Mouse (Mus musculus) liver, adult 2 months (tissue): ENCODE data around the gene Lsm7. TPM values are rescaled to one million over a fixed set of nuclear protein-coding genes. Genes with fewer than 3 reads are reported as not detected.

Experiments
- DNase-seq: peaks from one replicate; pipeline ENCODE4 v3.0.0-alpha.2; 2011; ENCODE audit warnings: low read depth, low spot score; ENCODE audit errors: extremely low read depth
- H3K27ac ChIP-seq: fragments of 200-500 bp; replicated peaks from 2 replicates; pipeline ENCODE4 v1.5.1; 2012; ENCODE audit warnings: low read depth, mild to moderate bottlenecking, control low read depth, inconsistent platforms, low read length; ENCODE audit not compliant: insufficient read depth
- H3K27me3 ChIP-seq: fragments of 200-500 bp; 2 replicates; pipeline ENCODE4 v1.6.1; 2012; ENCODE audit warnings: mild to moderate bottlenecking, moderate library complexity, low read length, inconsistent platforms; ENCODE audit not compliant: control insufficient read depth, insufficient read depth
- H3K36me3 ChIP-seq: fragments of 200-500 bp; 2 replicates; pipeline ENCODE4 v1.6.1; 2012; ENCODE audit warnings: low read length, inconsistent platforms; ENCODE audit not compliant: control insufficient read depth, insufficient read depth
- H3K4me1 ChIP-seq: fragments of 200-500 bp; 2 replicates; pipeline ENCODE4 v1.6.1; 2011; ENCODE audit warnings: low read length; ENCODE audit not compliant: control insufficient read depth, insufficient read depth
- H3K4me3 ChIP-seq: fragments of 200-500 bp; 2 replicates; pipeline ENCODE4 v1.5.1; 2011; ENCODE audit warnings: low read depth, mild to moderate bottlenecking, control low read depth, low read length, moderate library complexity; ENCODE audit not compliant: insufficient read depth
- H3K79me2 ChIP-seq: fragments of 200-500 bp; 2 replicates; pipeline ENCODE4 v1.6.1; 2012; ENCODE audit warnings: inconsistent platforms, mild to moderate bottlenecking, low read length, moderate library complexity; ENCODE audit not compliant: control insufficient read depth, insufficient read depth
- H3K9ac ChIP-seq: fragments of 200-500 bp; 2 replicates; pipeline ENCODE4 v1.6.1; 2012; ENCODE audit warnings: low read depth, mild to moderate bottlenecking, control low read depth, inconsistent platforms, low read length
- CTCF ChIP-seq: fragments of 200-500 bp; IDR thresholded peaks from 2 replicates; pipeline ENCODE4 v1.5.1; 2011; ENCODE audit warnings: low read depth, low read length, control low read depth
- POLR2A ChIP-seq: fragments of 200-500 bp; IDR thresholded peaks from 2 replicates; pipeline ENCODE4 v1.6.1; 2011; ENCODE audit warnings: low read length, control low read depth; ENCODE audit not compliant: insufficient read depth; ENCODE audit errors: extremely low read depth
- WGBS: fragments of 180-500 bp; shearing (Covaris S2); methylation state at CpG from one replicate; pipeline ENCODE4 v1.1.7; 2018; 5-methylcytosine and 5-hydroxymethylcytosine counted together
- polyA plus RNA-seq: library from polyadenylated mRNA; depleted of rRNA; stranded (reverse); fragments of >200 nt; gene quantifications from 2 replicates; pipeline ENCODE4 v1.2.3, GENCODE M21; 2012
- total RNA-seq: library from RNA; depleted of rRNA; stranded (reverse); fragments of >200 nt; gene quantifications from 2 replicates; pipeline ENCODE4 v1.2.3, GENCODE M21; 2014

Lsm7 gene
- total and polyA plus RNA-seq, 2 experiments, result 61.3 to 75.1 TPM

DNA sequence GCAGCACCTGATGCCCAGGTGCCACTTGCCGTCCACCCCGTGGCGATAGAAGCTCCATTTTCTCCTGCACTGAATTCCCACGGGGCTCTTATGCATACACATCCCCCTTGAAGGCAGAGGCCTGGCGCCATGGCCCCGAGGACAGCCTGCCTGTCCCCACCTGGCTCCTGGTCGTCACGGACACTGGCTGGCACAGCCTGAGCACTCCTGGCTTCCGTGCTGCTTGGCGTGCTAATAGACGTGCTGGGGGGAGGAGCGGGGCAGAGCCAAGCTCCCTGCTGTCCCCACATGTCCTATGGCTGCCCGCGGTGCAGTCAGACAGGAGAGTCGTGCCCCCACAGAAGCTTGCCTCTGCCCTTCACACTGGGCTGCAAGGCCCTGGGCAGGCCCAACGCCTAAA lies 9.4 kb upstream of the Lsm7 start:
- Histone ChIP-seq H3K36me3 (no peaks in the 10 kb centered on the region), H3K27me3 (no peaks in the 10 kb centered on the region), H3K4me1 (no peaks in the 10 kb centered on the region), H3K27ac (no peak overlapping the region), H3K9ac (no peak overlapping the region), H3K4me3 (no peak overlapping the region), H3K79me2 (no peaks in the 10 kb centered on the region)
- 83% methylated on average over 16 of the region's 16 CpGs for WGBS
- TF ChIP-seq CTCF, result no peak
- DNase-seq, result no peak

DNA sequence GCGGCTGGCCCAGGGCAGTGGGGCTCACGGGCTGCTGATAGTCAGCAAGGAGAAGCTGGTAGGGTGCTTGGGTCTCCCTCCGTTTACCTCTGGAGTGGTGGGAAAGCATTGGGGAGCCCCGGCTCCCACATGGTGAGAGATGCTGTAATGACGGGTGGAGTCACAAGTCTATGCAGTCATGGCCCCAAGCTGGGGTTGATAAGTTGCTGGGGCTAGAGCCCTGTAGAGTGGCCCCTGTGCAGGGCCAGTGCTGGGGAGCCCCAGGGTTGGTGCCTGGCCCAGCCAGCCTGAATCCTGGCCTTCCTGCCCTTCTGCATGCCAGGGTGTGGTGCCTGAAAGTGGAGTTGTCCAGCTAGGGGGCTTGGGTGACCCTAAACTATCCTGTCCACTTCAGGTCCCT lies 7.3 kb upstream of the Lsm7 start:
- no peak for TF ChIP-seq CTCF
- TF ChIP-seq POLR2A, result no peak
- no peak overlapping the region for H3K9ac ChIP-seq
- no peak for DNase-seq
- H3K27ac ChIP-seq, result no peak overlapping the region
- H3K36me3 ChIP-seq, result no peaks in the 10 kb centered on the region
- H3K4me1 ChIP-seq, result no peaks in the 10 kb centered on the region
- peaks cover 10% of the 10 kb centered on the region for H3K79me2 ChIP-seq
- WGBS, result 94% methylated on average over 5 of the region's 5 CpGs
- no peak overlapping the region for H3K4me3 ChIP-seq
- no peaks in the 10 kb centered on the region for H3K27me3 ChIP-seq

DNA sequence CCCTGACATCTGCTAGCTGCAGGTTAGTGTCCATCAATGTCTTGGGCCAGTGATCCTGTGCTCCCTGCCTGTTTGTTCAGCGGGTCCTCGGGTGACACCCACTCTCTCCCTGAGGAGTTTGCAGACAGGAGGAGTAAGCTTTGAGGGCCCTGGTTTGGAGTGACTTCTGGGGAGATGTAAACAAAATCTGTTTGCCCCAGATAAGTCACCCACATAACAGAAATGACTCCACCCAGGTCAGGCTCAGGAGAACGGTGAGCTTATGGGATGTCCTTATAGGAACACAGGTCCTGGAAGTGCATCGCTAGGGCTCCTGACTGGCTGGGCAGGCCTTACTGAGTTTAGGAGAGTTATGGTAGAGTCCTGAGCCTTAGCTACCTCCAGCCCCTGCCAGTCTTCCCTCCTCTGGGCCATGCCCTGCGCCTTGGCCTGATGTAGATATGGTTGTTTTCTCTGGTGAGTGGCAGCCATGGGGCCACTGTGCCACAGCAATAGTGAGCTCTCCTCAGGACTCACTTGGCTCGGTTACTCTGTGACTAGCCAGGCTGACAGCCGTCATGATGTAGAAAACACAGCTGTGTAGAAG lies 3.4 kb upstream of the Lsm7 start:
- no peaks in the 10 kb centered on the region for H3K36me3 ChIP-seq
- TF ChIP-seq POLR2A, result no peak
- TF ChIP-seq CTCF, result no peak
- no peak overlapping the region for H3K27ac ChIP-seq
- peaks cover 30% of the 10 kb centered on the region for H3K79me2 ChIP-seq
- H3K4me1 ChIP-seq, result peaks cover 6% of the 10 kb centered on the region
- DNase-seq, result no peak
- no peaks in the 10 kb centered on the region for H3K27me3 ChIP-seq
- H3K4me3 ChIP-seq, result no peak overlapping the region
- H3K9ac ChIP-seq, result no peak overlapping the region
- WGBS, result 75% methylated on average over 7 of the region's 7 CpGs

DNA sequence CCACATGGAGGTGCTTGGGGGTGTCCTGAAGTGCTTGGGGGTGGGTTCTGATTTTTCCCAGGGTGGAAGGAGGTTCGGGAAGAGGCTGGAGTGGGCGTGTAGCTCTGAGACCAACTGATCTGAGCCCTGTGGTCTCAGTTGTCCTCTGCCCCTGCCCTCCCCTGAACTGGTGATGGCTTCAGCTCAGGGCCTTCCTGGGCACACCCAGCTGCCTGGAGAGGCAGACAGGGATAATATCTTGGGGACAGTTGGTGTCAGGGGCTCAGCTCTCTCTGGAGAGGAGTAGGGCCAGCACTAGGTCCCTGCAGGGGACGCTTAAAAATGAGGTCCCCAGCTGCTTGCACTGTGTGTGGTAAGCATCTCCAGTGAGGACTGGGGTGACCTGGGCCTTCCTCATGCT lies 2.8 kb upstream of the Lsm7 start:
- no peak overlapping the region for H3K9ac ChIP-seq
- peaks cover 30% of the 10 kb centered on the region for H3K79me2 ChIP-seq
- no peaks in the 10 kb centered on the region for H3K27me3 ChIP-seq
- no peak overlapping the region for H3K4me3 ChIP-seq
- no peaks in the 10 kb centered on the region for H3K36me3 ChIP-seq
- no peak for DNase-seq
- TF ChIP-seq CTCF, result no peak
- no peak for TF ChIP-seq POLR2A
- H3K27ac ChIP-seq, result no peak overlapping the region
- H3K4me1 ChIP-seq, result peaks cover 6% of the 10 kb centered on the region
- WGBS, result 80% methylated on average over 3 of the region's 3 CpGs

DNA sequence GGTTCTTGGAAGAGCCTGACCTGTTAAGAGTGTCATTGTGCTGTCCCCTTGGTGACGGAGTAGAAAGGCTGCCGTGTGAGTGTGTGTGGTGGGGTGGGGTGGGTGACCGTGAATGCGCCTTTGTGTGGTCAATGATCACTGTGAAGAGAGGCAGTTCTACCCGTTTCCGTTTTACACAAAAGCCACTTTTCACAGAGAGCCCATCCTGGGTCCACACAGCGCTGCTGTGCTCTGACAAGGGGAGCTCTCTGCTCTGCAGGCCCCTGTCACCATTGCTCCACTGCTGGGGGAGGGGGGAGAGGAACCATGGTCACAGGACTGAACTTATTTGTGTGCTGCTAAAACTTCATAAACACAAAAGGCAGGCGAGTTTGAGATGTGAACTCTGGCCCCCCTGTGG lies 2.4 kb upstream of the Lsm7 start:
- H3K4me1 ChIP-seq, result peaks cover 6% of the 10 kb centered on the region

DNA sequence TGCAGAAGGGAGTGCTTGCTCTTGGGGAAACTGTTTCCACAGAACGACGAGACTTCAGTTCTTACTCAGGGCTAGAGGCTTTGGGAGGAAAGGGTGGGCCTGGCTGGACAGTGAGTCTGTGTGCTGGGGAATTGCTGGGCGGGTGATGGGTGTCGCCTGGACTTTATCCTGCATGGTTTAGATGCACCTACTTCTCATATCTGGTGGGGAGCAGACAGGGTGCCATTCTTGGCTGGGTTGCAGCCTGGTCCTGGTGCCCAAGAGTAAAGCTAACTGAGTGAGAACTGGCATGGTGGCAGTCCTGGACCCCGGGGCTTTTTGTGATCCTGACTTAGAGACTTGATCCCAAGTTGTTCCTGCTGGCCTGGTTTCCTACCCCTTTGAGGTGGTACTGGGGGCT lies 1.9 kb upstream of the Lsm7 start:
- DNase-seq, result no peak

More for the DNA sequence above, 2.4 kb upstream of the Lsm7 start:
- H3K4me3 ChIP-seq, result no peak overlapping the region
- H3K9ac ChIP-seq, result no peak overlapping the region
- H3K27ac ChIP-seq, result no peak overlapping the region
- WGBS, result 82% methylated on average over 8 of the region's 8 CpGs
- TF ChIP-seq POLR2A, result no peak
- no peak for TF ChIP-seq CTCF
- no peak for DNase-seq
- peaks cover 30% of the 10 kb centered on the region for H3K79me2 ChIP-seq
- H3K36me3 ChIP-seq, result no peaks in the 10 kb centered on the region
- H3K27me3 ChIP-seq, result no peaks in the 10 kb centered on the region

More for the DNA sequence above, 1.9 kb upstream of the Lsm7 start:
- no peaks in the 10 kb centered on the region for H3K27me3 ChIP-seq
- H3K79me2 ChIP-seq, result peaks cover 30% of the 10 kb centered on the region
- TF ChIP-seq POLR2A (no peak), CTCF (no peak)
- no peak overlapping the region for H3K4me3 ChIP-seq
- 89% methylated on average over 5 of the region's 5 CpGs for WGBS
- H3K27ac ChIP-seq, result no peak overlapping the region
- no peaks in the 10 kb centered on the region for H3K36me3 ChIP-seq
- no peak overlapping the region for H3K9ac ChIP-seq
- peaks cover 6% of the 10 kb centered on the region for H3K4me1 ChIP-seq
